ENCODE assay signal across 8 mouse cellular contexts in genomic region chr5:109601080-109601479, GRCm38 (mm10). TPM values are rescaled to one million over a fixed set of nuclear protein-coding genes. Genes with fewer than 3 reads are reported as not detected.
DNase-seq lines count a peak whose midpoint lies in the region; ATAC-seq and TF ChIP-seq lines count a peak whose summit lies in the region.

No protein-coding gene starts in this region.

- no peaks in the 10 kb centered on the region for H3K36me3 ChIP-seq in forebrain, postnatal 0 days (ENCODE audit: insufficient read depth)
- no peaks in the 10 kb centered on the region for H3K36me3 ChIP-seq in forebrain, embryonic 13.5 days (ENCODE audit: poor library complexity, severe bottlenecking)
- no peaks in the 10 kb centered on the region for H3K36me3 ChIP-seq in spleen, adult 2 months (ENCODE audit: control insufficient read depth, insufficient read depth, low read length)
- H3K36me3 ChIP-seq in kidney, postnatal 0 days (ENCODE audit: insufficient read depth, low read length) = no peaks in the 10 kb centered on the region

- H3K4me1 ChIP-seq in forebrain, postnatal 0 days (ENCODE audit: insufficient read depth) = no peaks in the 10 kb centered on the region
- no peaks in the 10 kb centered on the region for H3K4me1 ChIP-seq in forebrain, embryonic 13.5 days
- H3K4me1 ChIP-seq in spleen, adult 2 months (ENCODE audit: control insufficient read depth, insufficient read depth, insufficient read length) = no peaks in the 10 kb centered on the region
- no peaks in the 10 kb centered on the region for H3K4me1 ChIP-seq in kidney, postnatal 0 days (replicated peaks; ENCODE audit: insufficient read depth, low read length)

- no peaks in the 10 kb centered on the region for H3K27me3 ChIP-seq in forebrain, postnatal 0 days (ENCODE audit: insufficient read depth, low read length)
- no peaks in the 10 kb centered on the region for H3K27me3 ChIP-seq in forebrain, embryonic 13.5 days
- H3K27me3 ChIP-seq in spleen, adult 2 months (ENCODE audit: control insufficient read depth, insufficient read depth, low read length) = no peaks in the 10 kb centered on the region
- H3K27me3 ChIP-seq in kidney, postnatal 0 days (ENCODE audit: insufficient read depth, low read length) = no peaks in the 10 kb centered on the region; the same call in 1 of the 2 replicates

- ATAC-seq in forebrain, postnatal 0 days = no peak
- ATAC-seq in forebrain, embryonic 13.5 days = no peak
- peak; percentile 71 for ATAC-seq in common myeloid progenitor, adult 5-6 weeks (replicated peaks; ENCODE audit: low read depth, poor library complexity, severe bottlenecking)
- ATAC-seq in kidney, postnatal 0 days (replicated peaks; ENCODE audit: low FRiP score, low read depth) = no peak; the same call in 1 of the 2 replicates

- H3K4me3 ChIP-seq in forebrain, postnatal 0 days (ENCODE audit: low read depth, low read length) = no peak overlapping the region
- no peak overlapping the region for H3K4me3 ChIP-seq in forebrain, embryonic 13.5 days
- no peak overlapping the region for H3K4me3 ChIP-seq in spleen, adult 2 months (ENCODE audit: extremely low read depth, insufficient read depth, insufficient read length)
- H3K4me3 ChIP-seq in kidney, postnatal 0 days (replicated peaks; ENCODE audit: low read depth, low read length) = no peak overlapping the region

- DNase-seq in forebrain, postnatal 0 days = peak; percentile 35
- peak in 1 of 2 experiments; percentile 8 for DNase-seq in spleen, adult 2 months (ENCODE audit: low read depth in 1 of 2, low spot score in 2 of 2)
- no peak for DNase-seq in spleen, postnatal 36 days (ENCODE audit: low spot score in 2 of 2)
- DNase-seq in kidney, postnatal 0 days (ENCODE audit: low spot score) = peak; percentile 40
- peak; percentile 66 for DNase-seq in retina, embryonic 14.5 days (ENCODE audit: low spot score)
- DNase-seq in layer of hippocampus, adult 9-11 months = no peak

- TF ChIP-seq POLR2A in spleen, adult 2 months (IDR thresholded peaks at IDR 0.05; ENCODE audit: low read depth, low read length) = no peak

- 22% methylated on average over 3 of the region's 3 CpGs for WGBS in forebrain, postnatal 0 days
- WGBS in forebrain, embryonic 13.5 days = 27% methylated on average over 3 of the region's 3 CpGs
- 22% methylated on average over 3 of the region's 3 CpGs for WGBS in spleen, adult 2 months
- 19% methylated on average over 3 of the region's 3 CpGs for WGBS in kidney, postnatal 0 days

- no peak overlapping the region for H3K4me2 ChIP-seq in forebrain, postnatal 0 days (ENCODE audit: low read depth)
- no peak overlapping the region for H3K4me2 ChIP-seq in forebrain, embryonic 13.5 days
- H3K4me2 ChIP-seq in kidney, postnatal 0 days (ENCODE audit: low read length) = no peak overlapping the region

- no peak overlapping the region for H3K9ac ChIP-seq in forebrain, postnatal 0 days
- no peak overlapping the region for H3K9ac ChIP-seq in forebrain, embryonic 13.5 days
- H3K9ac ChIP-seq in kidney, postnatal 0 days (ENCODE audit: low read depth, low read length) = no peak overlapping the region

- no peaks in the 10 kb centered on the region for H3K9me3 ChIP-seq in forebrain, postnatal 0 days (ENCODE audit: low read length)
- peaks cover 59% of the 10 kb centered on the region for H3K9me3 ChIP-seq in forebrain, embryonic 13.5 days (replicated peaks)
- H3K9me3 ChIP-seq in kidney, postnatal 0 days (replicated peaks; ENCODE audit: low read length) = no peaks in the 10 kb centered on the region

- no peak overlapping the region for H3K27ac ChIP-seq in forebrain, postnatal 0 days (ENCODE audit: low read depth, low read length)
- H3K27ac ChIP-seq in forebrain, embryonic 13.5 days = no peak overlapping the region
- H3K27ac ChIP-seq in spleen, adult 2 months (ENCODE audit: insufficient read depth, low read length) = no peak overlapping the region
- no peak overlapping the region for H3K27ac ChIP-seq in kidney, postnatal 0 days

- peak; percentile 67 for TF ChIP-seq CTCF in forebrain, postnatal 0 days (IDR thresholded peaks at IDR 0.05; ENCODE audit: low read depth)
- peak; percentile 53; the same call in 1 of the 2 replicates for TF ChIP-seq CTCF in spleen, adult 2 months (IDR thresholded peaks at IDR 0.05; ENCODE audit: extremely low read depth, insufficient read depth, insufficient read length, insufficient replicate concordance)
- TF ChIP-seq CTCF in kidney, postnatal 0 days (IDR thresholded peaks at IDR 0.05; ENCODE audit: low read depth) = peak; percentile 74

RNA-seq across cellular contexts. Expression of gene Crlf2, which starts 42.3 kb away (rescaled TPM):
- total RNA-seq in forebrain, postnatal 0 days (2014; rRNA removed) = 19.5 and 19.9 TPM in 2 replicates
- 23.8 and 25.1 TPM in 2 replicates for polyA plus RNA-seq in forebrain, postnatal 0 days (2015; fragmentation: Nextera tagmentation; extraction: Ambion mirVana)
- polyA plus RNA-seq in forebrain, embryonic 13.5 days (2015; fragmentation: Nextera tagmentation; extraction: Ambion mirVana) = 5.8 and 6.8 TPM in 2 replicates
- 88.7 and 96.9 TPM in 2 replicates for polyA plus RNA-seq in spleen, adult 2 months (2012; rRNA removed)
- total RNA-seq in common myeloid progenitor, adult 5-6 weeks (2017) = 15.4 and 28.1 TPM in 2 replicates
- 19.1 and 22.2 TPM in 2 replicates for polyA plus RNA-seq in kidney, postnatal 0 days (2015; fragmentation: Nextera tagmentation; extraction: Ambion mirVana)

Comparison
In these comparisons a context has a peak if more than half of its experiments do, and no peak if none do; other contexts are left out.
1. DNase-seq: peak in forebrain, postnatal 0 days (single experiment), kidney, postnatal 0 days (single experiment) and retina, embryonic 14.5 days (single experiment); none in spleen, postnatal 36 days (0 of 2) and layer of hippocampus, adult 9-11 months (single experiment).
2. Peak in every context shown above with its lines, with median percentiles within 50 percentile points of each other: CTCF ChIP-seq.